Mouse (Mus musculus) layer of hippocampus, adult 8-10 months (tissue): ENCODE results near the gene Parp9. TPM values are rescaled to one million over a fixed set of nuclear protein-coding genes. Genes with fewer than 3 reads are reported as not detected.
A peak's percentile ranks its signal among the peaks of the same experiment; 100 is the strongest.
"Not testable (repeated sequence)": the region's sequence is repeated elsewhere in the genome, so short reads cannot be mapped to it uniquely, and the experiment has no call there.

ENCODE experiments used
- DNase-seq, 2 experiments: peaks; one replicate each; pipeline ENCODE4 v3.0.0; 2022; ENCODE audit warnings: low spot score in 2 of 2
- total RNA-seq, 4 experiments: library from RNA; stranded (reverse); gene quantifications; 2 replicates each; pipeline ENCODE4 v1.2.4; 2022

The Parp9 gene
- 1 to 10 TPM; 2.8 to 9.4 (median 5.6) TPM for total RNA-seq

DNA sequence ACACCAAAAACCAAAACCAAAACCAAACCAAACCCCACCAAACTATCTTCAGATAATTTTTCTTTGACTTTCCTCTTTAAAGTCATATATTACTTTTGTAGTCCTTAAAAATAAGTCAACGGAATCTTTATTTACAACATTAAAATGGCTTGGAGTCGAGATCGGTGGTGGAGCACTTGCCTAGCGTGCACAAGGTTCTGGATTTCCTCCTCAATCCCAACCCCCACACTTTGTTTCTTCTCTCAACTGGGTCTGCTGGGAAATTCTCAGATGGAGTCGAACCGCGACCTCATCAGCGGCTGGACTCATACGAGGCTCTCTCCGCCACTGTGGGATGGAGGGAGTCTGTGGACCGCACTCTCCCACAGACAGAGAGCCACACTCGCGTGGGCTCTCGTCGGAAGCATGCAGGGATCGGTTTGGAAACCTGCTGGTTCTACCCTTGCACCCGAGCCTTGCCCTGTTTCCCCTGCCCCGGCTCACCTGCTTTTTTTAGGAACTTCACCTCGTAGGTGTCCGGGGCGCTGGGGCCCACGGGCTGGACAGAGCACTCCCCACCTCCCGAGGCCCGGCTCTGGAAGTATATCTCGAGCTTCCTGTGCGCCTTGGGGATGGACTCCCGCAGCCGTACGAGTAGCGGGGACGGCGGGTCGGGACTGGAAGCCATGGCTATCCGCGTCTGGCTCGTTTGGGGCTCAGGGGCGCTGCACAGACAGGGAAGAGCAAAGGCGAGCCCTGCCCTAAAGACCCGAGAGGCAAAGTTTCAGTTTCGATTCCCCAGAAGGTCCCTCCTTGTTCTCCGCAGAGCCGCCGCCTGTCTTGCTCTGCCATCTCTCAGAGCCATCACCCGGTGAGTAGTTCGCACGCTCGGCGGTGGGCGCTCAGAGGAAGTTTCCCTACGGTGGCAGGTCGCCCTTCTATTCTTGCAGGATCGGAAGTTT is at the start of gene Parp9, which contains the start of gene Dtx3l:
Gene Parp9 (plus strand): TSS at position 260 of the 941 bp plus-strand sequence.
Gene Dtx3l (minus strand): TSS at position 941 of the 941 bp plus-strand sequence.
- peak; percentile 5 to 24 for DNase-seq

DNA sequence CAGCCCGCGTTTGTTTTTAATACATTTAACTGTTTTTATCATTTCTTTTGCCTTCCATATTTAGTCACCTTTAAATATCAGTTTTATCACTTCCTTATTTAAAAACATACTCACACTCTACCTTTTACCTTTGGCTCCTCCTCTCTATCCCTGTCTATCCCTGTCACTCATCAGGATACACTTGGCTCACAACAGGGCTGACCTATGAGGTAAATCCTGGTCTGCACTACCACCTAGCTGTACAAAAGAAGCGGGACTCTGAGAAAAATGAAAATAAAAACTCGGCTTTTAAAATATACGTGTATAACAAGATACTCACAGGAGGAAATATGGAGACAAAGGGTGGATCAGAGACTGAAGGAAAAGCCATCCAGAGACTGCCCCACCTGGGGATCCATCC is 49.4 kb upstream of the Parp9 start:
- DNase-seq: no peak

DNA sequence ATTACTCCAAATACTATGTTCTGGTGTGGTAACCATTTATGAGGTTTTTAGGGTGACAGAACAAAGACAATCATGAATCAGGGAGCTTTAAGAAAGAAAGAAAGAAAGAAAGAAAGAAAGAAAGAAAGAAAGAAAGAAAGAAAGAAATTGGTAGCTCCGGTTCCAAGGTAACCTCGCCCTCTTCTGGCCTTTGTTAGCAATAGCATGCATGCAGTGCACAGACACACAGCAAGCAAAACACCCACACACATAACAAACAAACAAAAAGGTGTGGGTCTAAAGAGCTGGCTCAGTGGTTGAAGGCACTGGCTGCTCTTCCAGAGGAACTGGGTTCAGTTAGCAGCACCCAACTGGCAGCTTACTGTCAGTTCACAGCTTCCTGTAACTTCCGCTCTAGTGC is 47.6 kb upstream of the Parp9 start:
- no peak for DNase-seq

DNA sequence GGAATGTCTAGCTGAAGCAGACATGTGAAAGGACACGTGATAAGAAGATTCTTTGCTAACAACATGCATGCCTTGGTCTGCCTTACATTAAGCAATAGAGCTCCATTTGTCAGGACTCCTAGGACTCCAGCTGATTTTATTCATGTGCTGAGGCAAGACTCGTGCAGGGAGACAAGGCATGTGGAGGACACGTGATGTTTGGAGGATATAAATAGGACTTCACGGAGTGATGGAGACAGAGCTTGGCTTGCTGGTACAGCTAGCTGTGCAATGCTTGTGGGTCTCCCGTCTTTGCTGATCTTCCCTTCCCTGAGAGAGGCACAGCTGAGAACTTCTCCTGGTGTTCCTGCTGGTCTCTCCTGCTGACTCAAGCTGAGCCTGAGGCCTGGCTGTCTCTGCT is 46.7 kb upstream of the Parp9 start:
- not testable (repeated sequence) for DNase-seq

DNA sequence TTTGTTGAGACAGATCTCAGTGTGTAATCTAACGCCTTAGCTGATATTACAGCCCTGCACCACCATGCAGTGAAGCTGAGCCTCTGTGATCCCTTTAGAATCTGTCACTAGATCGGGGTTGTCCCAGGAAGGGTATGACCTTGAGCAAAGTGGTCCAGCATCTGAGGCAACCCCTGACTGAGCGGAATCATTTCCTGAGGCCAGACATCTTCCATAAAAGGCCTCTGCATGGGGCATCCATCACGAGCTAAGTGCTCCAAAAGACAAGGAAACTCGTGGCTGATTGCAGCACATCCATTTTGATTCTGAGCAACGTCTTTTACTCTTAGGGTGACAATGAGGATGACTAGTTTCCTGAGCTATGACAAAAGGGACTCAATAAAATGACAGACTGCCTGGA is 43.3 kb upstream of the Parp9 start:
- no peak for DNase-seq

DNA sequence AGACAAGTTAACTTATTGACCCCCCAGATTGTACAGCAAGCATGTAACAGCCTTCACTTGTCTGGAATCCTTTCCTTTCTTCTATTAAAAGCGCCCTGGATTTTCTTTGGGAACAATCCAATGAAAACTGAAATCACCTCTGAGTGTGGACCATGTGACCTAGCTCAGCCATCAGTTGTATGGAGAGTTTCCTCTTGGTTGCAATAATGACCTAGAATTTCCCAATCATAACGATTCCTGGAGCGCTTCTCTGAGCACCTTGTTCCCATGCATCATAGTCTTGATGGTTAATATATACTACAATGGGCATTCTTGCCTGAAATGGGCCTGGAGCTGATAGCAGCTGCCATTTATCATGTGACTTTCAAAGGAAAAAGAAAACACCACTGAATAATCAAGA is 37.7 kb upstream of the Parp9 start:
- DNase-seq: no peak

DNA sequence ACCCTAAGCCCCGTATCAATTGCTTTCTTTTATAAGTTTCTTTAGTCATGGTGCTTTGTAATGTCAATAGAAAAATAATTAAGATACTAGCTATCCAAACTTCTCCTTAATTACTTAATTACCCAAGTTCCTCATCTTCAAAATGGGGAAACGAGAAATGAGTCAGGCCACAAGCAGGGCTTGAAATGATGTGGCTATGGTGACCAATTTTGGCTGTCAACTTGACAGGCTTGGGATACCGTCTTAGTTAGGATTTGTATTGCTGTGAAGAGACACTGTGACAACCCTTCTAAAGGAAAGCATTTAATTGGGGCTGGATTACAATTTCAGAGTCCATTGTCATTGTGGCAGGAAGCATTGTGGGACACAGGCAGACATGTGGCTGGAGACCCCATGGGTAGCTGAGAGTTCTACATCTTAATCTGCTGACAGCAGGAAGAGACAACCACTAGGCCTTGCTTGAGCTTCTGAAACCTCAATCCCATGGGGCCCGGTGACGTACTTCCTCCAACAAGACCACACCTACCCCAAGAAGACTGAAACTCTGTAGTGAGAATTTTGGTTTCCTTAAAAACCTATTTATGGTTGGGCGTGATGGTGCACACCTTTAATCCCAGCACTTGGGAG is 35.1 kb upstream of the Parp9 start:
- DNase-seq: no peak

DNA sequence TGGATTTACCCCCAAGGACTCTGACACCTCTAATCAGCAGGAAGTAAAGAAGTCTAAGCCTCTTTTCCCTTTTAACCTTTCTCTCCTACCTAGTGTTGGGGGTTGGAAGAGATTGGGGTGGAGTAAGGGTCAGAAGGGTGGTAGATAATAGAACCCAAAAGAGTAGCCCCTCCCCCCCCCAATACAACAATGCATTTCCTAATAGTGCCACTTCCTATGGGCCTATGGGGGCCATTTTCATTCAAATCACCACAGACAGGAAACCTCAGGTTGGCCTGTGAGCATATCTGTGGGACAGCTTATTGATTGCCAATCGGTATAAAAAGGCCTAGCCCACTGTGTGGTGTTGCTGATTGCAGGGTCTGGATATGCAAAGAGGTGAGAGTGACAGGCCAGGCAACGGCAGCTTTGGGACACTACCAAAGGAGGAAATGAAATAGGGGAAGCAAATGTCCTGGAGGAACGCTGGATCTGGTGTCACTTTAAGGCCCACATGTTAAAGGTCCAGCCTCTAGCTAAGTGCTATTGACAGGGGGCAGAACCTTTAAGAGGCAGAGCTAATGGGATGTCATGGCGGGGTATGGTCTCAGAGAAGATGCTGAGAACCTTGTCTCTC is 34.0 kb upstream of the Parp9 start:
- no peak for DNase-seq

DNA sequence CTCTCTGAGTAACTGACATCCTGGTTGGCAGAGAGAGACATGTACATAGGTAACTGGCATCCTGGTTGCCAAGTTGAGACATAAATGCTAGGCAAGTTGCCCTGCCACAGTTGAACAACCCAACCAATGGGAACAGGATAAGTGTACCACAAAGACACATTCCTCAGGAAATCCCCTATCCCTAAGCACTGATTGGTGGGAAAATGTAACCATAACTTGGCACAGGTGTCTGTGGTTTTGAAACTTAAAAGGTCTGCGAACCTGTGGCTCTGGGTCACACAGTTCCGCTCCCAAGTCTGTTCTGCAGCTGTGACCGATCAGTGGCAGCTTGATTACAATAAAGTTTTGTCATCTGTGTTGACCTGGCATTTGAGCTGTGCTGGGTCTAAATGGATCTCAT is 32.9 kb upstream of the Parp9 start:
- DNase-seq: no peak

DNA sequence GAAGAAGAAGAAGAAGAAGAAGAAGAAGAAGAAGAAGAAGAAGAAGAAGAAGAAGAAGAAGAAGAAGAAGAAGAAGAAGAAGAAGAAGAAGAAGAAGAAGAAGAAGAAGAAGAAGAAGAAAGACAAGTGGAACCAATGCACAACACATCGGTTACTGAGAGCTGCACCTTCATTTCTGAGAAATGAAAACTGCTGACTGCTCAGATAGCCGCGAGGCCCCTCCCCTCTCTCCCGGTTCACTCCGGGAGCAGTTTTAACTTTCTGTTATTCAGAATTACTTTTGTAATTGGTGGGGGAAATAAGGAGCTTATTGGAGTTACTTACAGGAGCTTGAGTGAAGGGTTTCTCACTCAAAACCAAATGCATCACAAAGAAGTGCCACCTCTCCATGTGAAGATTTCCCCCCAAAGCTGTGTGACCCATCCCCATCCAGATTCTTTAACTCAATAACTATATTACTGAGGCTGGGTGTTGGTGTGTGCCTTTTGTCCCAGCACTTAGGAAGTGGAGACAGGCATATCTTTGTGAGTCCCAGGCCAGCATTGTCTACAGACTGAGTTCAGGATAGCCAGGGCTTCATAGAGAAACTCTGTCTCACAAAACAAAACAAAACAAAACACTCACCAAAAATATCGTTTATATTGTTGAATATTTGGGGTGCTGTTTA is 32.3 kb upstream of the Parp9 start:
- no peak for DNase-seq

DNA sequence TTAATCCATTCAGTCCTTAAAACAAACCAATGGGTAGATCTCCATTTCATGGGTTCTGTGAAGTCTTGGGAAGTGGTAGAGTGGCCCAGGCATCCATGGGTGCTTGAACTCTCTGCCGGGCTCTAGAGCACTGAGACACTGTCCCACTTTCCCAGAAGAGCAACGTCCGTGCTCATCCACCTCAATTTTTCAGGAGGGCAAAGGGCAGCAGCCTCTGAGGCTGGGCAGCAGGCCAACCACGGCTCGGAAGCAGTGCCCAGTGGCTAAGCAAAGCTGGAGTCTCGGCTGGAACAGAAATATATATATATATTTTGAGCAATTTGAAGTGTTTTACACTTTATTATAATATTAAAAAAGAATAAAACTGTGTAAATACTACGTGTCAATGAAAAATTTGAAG is 31.4 kb upstream of the Parp9 start:
- DNase-seq: no peak

DNA sequence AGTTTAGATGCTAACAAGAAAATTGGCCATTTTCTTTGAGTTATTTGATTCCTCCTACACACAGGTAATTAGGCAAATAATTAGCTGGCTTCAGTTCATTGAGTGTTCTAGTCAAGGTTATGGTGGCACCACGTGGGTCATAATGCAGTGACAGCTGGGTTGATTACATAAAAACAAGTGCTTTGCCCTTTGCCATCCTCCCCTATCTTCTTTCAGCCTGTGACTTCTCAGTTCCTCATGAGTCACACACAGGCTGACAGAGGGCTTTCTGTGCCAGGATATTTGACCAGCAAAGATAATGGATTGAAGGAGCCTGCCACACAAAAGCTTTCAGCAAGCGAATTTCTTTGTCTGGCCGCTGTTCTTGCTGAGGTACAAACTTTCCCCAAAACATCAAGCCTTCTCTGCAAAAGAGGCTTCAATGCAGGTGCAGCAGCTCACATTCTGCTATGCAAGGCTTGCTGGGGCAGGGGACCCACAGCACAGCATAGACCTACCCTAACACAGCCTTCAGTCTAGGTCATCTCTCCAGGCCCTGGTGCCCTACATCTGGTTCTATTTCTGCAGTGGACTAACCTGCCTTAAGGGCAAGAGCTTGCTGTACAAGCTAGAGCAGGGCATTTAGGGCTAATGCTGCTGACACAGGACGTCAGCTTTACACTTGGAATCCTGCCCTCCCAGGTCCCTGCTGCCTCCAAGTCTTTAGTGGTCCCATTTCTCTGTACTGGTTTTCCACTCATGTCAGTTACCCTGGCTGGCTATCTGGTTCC is 30.7 kb upstream of the Parp9 start:
- no peak for DNase-seq

DNA sequence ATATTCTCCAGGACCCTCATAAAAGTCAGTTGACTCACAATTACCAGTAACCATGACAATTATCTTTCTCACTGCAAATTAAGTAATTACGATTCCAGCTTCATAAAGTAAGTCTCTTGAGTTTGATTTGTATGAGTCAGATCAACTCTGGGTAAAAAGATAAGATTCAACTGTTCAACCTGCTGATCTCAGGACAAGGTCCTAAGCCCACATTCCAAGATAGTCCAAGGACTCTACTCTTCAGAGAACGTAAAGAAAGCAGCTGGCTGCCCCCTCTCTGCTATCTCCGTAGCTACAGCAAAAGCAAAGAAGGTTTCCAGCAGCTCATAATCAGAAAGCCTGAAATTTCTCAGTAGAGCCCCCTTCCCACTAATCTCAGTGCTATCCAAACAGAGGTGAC is 26.8 kb upstream of the Parp9 start:
- DNase-seq: no peak

DNA sequence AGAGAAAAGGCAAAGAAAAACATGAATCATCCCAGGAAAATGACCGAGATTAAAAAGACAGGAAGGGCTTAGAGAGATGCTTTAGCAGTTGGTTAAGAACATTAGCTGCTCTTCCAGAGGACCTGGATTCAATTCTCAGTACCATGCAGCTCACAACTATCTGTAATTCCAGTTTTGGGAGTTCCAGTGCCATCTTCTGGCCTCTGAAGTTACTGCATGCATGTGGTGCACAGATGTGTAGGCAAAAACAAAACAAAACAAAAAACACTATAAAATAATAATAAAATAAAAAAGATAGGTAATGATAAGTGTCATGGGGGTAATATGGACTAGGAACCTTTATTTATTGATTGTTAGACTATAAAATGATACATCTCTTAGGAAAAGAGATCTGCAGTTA is 24.7 kb upstream of the Parp9 start:
- DNase-seq: no peak

DNA sequence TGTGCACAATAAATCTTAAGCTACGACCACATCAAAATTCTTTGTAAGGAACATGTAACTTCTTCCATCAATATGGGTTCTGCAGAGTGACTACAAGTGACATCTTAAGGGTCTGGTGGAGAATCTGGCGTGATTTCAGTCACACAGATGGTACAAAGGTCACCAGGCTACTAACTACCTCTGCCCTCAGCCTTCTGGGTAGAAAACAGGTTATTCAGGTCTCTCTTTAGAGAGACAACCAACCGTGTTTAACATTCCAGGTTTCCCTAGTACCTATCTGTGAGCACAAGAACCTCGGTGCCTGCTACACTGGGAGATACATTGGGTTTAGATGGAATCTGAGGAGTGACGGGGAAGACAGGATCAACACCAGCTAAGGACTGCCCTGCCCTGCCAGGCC is 24.0 kb upstream of the Parp9 start:
- DNase-seq: no peak

DNA sequence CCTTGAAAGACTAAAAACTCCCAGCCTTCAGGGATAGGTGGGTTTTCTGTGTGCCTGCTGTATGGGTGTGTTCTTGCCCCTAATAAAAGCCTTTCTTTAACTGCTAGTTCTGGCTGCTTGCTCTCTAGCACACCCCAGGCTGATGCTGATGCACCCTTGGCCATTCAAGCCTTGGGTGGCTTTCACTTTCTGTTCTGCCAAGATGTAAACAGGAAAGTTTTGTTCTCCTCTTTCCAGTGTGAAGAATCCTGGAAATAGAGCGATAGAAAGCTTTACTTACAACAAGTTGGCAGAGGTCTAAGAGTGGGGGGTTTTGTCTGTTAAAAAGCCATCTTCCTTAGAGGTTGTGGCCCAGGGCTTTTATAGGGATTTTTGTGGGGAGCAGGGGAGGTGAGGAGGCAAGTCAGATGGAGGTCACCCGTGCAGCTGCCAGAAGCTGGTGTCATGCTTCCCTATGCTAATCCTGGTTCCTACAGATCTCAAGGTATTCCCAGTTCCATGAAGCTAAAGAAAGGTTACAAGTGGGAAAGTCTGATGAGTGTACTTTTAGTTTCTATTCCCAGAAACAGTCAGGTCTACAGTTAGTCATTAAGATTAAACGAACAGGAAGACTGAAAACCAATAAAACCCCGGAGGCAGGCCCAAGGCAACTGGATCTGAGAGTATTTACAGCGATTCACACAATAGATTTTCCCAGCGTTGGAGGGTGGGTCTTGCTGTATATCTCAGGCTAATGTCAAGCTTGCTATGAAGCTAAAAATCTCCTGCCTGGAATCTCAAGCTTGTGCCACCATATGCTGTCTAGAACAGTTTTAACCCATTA is 19.3 kb upstream of the Parp9 start:
- no peak for DNase-seq

DNA sequence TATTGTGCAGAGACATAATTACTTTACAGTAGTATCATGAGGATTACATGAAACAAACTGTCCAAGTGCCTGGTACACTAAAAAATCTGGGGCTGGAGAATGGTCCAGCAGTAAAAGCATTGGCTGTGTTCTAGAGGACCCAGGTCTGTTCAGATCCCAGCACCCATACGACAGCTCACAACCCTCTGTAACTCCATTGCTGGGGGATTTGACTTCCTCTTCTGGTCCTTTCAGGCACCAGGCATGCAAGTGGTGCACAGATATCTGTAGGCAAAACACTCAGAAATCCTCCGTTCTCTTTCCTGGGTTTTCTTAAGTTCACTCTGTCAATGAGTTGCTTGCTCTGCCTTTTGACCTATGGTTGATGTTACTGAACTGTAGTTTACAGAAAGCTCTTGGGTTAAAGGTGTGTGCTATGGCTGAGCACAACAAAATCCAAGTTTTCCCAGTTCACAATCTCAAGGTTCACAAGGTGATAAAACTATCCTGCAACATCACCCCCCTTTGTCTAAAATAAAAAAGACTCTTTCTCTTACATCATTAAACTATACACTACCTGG is 16.5 kb upstream of the Parp9 start:
- DNase-seq: no peak

DNA sequence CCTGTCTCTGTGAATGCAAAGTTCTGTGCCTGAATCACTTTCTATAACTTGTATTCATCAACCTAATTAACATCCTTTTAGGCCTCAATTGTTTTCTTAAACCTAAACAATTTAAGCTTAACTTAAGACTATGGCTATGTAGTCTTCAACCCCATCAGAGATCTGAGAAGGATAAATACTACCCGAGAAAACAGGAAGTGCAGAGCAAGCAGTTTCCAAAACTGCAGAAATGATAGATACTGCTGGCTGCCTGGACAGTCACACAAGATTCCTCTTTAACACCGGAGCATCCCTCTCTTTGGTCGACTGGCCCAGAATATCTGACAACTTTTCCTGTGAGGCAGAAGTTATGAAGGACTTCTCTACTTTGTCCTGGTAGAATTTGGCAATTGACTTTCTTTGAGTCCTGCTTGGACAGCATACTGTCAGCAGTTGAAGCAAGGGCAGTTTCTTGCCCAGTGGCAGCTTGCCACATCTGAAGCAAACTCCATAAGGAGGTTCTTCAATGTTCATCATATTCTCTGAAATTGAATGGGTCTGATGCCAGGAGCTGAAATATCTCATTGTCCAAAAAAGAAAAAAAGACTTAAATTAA is 15.9 kb upstream of the Parp9 start:
- no peak for DNase-seq

DNA sequence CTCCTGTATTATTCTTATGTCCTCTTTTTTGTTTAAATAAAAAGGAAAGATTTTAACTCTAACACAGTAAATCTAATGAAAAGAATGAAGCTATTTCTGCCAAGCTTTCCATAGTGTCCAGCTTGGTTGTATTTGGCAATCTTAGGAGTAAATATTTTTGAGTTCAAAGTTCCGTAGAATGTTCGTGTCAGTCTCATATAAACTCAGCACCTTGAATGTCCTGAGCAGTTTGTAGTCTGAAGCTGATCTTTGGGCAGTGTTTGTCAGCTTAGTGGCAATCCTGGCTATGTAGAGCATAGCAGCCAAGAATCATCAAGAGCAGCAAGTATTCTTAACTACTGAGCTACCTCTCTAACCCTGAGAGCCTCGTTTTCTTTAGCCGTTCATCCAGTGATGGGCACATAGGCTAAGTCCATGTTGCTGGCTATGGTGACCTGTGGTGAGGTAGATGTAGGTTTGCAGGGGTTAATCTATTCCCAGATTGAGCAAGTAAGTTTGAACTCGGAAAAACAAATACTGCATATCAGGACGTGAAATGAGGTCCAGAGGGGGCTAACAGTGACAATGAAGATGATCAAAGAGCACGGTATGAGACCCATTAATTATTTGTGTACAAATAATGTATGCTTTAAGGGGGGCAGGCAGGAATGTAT is 14.6 kb upstream of the Parp9 start:
- DNase-seq: no peak
